Mouse (Mus musculus): Measurements from ENCODE around the gene Ffar3.

GRCm38 (mm10) chr7:30859290-30859634 lies 3.3 kb upstream of the Ffar3 start:
- TF ChIP-seq CTCF (IDR thresholded peaks at IDR 0.05; ENCODE audit: borderline replicate concordance, extremely low read depth, insufficient read depth, insufficient read length), result peak; percentile 86
- no peak for TF ChIP-seq POLR2A (IDR thresholded peaks at IDR 0.05; ENCODE audit: borderline replicate concordance, extremely low read depth, insufficient read depth, insufficient read length, poor library complexity, severe bottlenecking)

Measured in brain, embryonic 14.5 days (tissue).